Mouse (Mus musculus) mammary gland, adult 2 months (tissue): ENCODE results near the gene Ggt7. TPM values are rescaled to one million over a fixed set of nuclear protein-coding genes. Genes with fewer than 3 reads are reported as not detected.

ENCODE experiments used
- polyA plus RNA-seq: library from polyadenylated mRNA; depleted of rRNA; stranded (reverse); fragments of >200 nt; gene quantifications from 2 replicates; pipeline ENCODE4 v1.2.3, GENCODE M21; 2012; ENCODE audit warnings: low replicate concordance; rRNA removed

The Ggt7 gene
- polyA plus RNA-seq = 8.9 and 14.3 TPM in 2 replicates

DNA sequence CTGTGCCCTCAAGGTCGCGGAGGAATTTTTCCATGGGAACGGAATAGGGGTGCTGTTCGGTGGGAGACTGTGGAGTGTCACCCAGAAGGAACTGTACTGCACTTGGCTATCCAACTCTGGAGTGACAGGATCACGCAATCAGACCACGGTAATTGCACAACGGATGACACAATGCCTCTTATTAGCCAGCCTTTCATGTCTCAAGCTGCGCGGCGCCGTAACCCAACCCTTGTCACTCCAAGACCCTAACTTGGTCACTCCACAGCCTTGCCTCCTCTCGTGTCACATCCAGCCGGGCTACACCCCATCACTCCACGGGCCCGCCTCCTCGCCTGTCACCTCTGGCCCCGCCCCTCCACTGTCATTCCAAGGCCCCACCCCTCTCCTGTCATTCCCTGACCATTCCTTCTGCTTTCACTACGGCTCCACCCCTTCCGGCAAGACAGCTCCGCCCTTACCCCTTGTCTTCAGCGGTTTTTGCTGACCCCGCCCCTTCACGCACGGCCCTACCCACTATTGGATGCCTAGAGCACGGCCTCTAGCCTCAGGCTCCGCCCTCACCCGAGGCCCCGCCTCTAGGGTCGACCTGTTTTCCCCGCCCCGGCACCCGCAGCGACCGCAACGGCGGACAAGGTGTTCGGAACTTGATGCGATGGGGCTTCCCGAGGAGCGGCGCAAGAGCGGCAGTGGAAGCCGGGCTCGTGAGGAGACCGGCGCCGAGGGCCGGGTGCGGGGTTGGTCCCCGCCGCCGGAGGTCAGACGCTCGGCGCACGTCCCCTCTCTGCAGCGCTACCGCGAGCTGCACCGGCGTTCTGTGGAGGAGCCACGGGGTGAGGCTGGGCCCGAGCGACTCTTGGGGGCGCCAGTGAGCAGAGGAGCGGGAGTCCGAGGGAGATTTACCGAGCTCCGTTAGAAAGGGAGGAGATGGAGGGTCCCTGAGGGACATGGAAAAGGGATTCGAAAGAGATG, at the start of gene Ggt7, which contains the start of gene Acss2:
Ggt7 (minus strand) TSS at position 783 of the 969 bp plus-strand sequence.
Acss2 (plus strand) TSS at position 494 of the 969 bp plus-strand sequence.

DNA sequence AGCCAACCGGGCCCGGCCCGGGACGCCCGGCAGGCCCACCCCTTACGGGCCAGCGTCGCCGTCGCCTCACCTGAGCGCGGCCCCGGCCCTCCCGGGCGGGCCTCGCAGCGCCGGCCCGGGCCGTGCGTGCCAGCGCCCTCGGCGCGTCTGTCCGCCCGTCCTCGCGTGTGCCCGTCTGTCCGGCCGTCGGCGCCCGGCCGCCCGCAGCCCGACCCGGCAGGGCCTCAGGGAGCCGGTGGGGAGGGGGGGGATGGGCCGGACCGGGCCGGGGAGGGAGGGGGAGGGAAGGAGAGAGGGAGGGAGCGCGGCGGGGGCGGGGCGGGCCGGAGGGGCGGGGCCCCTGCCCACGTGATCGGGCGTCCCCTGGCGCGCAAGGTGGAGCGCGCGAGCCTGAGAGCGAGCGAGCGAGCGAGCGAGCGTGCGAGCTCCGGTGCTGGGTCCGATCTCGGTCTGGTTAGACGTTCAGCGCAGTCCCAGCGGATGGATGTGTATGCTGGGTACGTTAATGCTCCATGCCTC, 44.4 kb downstream of the Ggt7 start, which contains the start of gene Ncoa6:
Ncoa6 (minus strand) TSS at position 325 of the 519 bp plus-strand sequence.

Other genes starting within 250 kb of the Ggt7 start
- 314 and 618 TPM in 2 replicates for gene Map1lc3a, start 241.9 kb downstream of the Ggt7 start, polyA plus RNA-seq
- gene Pigu, start 160.8 kb downstream of the Ggt7 start, polyA plus RNA-seq = 24.2 and 64.1 TPM in 2 replicates
- gene Trp53inp2, start 137.2 kb downstream of the Ggt7 start, polyA plus RNA-seq = 211 and 262 TPM in 2 replicates
- 14.6 and 18.4 TPM in 2 replicates for gene Ncoa6, start 44.3 kb downstream of the Ggt7 start, polyA plus RNA-seq
- gene Acss2, start 289 bp downstream of the Ggt7 start, polyA plus RNA-seq = 251 and 371 TPM in 2 replicates
- 17.8 and 20.1 TPM in 2 replicates for gene Gss, start 74.6 kb upstream of the Ggt7 start, polyA plus RNA-seq
- 0.11 TPM in 1 of 2 replicates, not detected in the other for gene Myh7b, start 93.0 kb upstream of the Ggt7 start, polyA plus RNA-seq
- gene Trpc4ap, start 174.1 kb upstream of the Ggt7 start, polyA plus RNA-seq = 170 and 221 TPM in 2 replicates
- 39.5 and 56.7 TPM in 2 replicates for gene Edem2, start 211.2 kb upstream of the Ggt7 start, polyA plus RNA-seq
- not detected in 2 replicates for gene Gm17581, start 217.6 kb upstream of the Ggt7 start, polyA plus RNA-seq
- 16.3 and 20.4 TPM in 2 replicates for gene Procr, start 232.9 kb upstream of the Ggt7 start, polyA plus RNA-seq